Mouse (Mus musculus) lung, postnatal 36 days (tissue): ENCODE data around the gene Hoxa11.

Experiments used
- DNase-seq: peaks from one replicate; pipeline ENCODE4 v3.0.0; 2022; ENCODE audit warnings: mixed read lengths

The Hoxa11 gene

DNA sequence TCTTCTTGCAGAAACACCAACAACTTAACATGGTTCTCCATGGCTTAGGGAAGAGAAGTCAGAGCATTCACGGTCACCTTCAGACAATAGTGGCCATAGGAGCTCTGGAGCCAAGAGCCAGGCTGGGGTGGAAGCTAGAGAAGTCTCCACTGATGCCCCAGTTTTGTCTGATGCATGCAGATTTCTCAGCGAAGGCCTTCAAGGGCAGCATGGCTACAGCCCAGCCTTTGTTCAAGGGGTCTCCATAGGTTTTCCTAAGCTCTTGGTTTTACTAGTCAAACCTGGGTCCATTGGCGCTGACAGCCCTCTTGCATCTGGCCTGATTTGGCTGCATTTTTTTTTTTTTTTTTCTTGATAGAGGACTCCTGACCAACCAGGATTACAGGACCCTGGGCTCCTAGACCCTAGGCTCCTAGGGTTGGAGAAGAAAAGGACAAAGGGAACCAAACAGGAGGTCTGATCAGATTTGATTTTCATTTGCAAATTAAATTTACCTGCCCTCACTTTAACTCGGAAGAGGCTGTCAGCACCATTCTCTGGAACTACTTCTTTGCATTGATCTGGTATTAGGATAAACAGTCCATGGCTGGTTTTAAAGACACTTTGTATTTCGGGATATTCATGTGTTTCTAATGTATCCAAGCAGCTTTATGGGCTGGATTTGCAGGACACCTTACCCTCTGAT, 18.6 kb upstream of the Hoxa11 start:
- no peak for DNase-seq

DNA sequence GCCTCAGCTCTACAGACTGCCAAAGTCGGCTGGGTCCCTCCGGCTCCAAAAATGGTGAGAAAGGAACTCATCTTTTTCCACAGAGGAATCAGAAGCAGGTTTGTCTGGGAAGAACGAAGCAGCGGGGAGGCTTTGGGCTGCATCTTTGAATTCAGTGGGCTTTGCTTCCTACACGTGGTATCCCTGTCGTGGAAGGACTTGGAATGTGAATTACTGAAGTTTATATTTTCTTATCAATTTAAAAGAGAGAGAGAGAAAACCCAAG, 17.6 kb upstream of the Hoxa11 start:
- no peak for DNase-seq

DNA sequence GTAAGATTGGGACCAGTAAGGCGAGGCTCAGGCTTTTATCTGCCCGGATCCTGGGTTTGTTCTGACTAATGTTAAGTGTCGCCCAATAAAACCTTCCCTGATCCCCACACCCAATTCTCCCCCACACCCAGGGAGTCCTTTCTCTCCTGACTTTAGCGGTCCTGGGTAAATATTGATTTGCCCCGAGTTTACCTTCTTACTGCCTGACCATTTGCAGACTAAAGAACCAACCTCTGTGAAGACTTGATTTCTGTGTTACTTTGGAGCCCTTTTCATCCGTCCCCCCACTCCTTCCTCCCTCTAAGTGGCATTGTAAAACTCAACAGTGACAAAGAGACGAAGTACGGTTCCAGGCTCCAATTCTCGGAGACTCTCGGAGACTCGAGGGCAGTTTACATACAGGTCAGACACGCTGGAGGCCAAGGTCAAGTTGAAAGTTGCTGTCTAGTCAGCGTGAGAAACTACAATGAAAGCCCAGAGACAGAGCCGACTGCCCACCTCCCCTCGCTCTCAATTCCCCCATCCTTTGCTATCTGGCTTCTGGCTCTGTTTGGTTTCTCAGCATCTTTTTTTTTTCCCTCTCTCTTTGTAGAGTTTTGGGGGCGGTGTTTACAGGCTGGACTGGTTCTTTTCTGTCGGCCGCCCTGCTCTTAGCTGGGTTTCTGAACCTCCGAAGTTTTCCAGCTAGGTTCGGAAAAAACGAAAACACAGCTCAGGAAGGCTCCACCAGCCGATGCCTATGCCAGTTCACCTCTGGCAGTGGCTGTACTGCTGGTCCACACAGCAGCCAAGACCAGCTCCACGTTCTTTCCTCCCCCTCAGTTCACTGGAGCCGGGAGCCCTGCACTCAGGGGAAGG, 17.1 kb upstream of the Hoxa11 start:
- DNase-seq = no peak

DNA sequence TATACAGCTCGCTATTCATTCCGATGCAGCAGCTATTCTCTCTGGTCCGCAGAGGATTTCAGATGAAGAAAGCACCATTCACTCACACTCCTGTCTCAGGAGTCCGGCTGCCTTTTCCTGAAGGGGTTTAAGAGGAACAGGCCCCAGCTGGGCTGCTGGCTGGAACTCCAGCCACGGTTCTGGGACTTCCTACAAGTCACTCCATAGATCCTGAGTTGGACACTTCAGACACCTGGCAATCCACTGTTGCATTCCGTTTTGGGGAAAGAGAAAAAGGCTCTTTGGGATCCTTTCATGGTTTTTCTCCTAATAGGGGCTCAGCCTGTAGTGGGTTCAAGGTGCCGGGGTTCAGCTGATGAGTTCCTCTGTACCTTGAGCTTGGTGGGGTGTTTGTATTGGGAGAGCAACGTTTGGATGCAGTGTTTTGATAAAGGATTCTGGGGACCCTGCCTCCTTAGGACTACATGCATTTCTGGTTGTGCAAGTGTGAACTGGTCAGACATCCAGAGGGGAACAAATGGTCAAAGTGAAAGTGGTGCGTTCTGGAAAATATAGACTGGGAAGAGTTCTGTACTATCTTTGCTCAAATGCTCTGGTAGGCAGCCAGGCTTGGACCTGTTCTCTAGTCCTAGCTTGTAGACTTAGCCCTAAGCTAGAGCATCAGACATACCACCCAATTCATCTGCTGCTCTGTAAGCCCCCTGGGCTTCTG, 16.3 kb upstream of the Hoxa11 start:
- no peak for DNase-seq

DNA sequence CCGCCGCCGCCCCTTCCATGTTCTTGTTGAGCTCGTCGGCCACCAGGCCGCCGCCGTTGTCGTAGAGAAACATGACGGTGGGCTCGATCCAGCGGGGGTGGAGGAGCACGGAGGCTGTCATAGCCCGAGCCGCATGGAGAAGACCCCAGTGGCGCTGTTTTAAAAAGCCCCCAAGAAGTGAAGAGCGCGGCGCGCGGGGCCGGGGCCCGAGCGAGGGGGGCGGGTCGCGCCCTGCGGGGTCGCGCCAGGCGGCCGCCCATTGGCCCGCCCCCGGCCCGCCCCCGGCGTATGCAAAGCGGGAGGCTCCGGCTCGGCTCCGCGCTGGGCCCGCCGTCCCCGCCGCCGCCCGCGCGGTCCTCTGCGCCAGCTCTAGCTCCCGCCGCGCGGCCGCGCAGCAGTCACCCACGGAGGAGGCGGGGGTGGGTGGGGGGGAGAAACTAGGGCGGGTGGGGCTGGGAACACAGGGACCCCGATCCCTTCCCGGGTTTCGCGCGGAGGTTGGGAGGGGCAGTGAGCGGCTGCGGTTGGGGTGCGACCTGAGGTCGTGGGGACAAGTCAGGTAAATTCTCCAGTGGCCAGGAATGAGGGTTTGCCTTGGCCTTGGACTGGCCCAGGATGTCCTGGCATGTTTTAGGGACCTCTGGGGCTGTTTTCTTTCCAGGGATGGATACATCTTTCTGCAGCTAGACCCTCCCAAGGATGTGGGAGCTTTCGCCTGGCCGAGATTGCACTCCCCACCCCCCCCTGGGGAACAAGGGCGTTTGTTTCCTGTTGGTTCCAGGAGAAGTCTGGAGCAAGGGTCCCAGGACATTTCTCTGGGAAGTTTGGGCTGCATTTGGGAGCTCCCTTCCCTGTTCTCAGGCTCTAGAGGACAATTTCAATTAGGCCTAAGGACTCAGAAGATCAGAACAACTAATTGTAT, 15.3 kb upstream of the Hoxa11 start, which contains the start of gene Hoxa13:
TSS of gene Hoxa13 (minus strand) at position 227 of the 922 bp plus-strand sequence.
- DNase-seq = no peak

DNA sequence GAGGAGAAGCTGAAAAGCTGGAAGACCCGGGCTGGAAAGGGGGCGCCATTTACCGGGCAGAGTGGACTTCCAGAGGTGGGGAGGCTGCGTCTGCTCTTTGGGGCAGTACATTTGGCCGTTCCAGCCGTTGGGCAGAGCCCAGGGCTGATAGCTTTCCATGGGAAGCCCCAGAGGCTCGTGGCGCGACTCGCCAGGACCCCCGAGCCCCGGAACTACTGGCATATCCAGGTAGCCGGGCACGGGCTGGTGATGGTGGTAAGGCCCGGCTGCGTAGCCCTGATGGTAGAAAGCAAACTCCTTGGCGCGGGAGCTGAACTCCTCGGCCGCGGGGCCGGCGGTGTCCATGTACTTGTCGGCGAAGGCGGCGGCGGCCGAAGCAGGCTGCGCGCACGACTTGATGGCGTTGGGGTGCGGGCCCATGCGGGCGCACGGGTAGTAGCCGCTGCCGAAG, 14.2 kb upstream of the Hoxa11 start:
- DNase-seq = no peak

DNA sequence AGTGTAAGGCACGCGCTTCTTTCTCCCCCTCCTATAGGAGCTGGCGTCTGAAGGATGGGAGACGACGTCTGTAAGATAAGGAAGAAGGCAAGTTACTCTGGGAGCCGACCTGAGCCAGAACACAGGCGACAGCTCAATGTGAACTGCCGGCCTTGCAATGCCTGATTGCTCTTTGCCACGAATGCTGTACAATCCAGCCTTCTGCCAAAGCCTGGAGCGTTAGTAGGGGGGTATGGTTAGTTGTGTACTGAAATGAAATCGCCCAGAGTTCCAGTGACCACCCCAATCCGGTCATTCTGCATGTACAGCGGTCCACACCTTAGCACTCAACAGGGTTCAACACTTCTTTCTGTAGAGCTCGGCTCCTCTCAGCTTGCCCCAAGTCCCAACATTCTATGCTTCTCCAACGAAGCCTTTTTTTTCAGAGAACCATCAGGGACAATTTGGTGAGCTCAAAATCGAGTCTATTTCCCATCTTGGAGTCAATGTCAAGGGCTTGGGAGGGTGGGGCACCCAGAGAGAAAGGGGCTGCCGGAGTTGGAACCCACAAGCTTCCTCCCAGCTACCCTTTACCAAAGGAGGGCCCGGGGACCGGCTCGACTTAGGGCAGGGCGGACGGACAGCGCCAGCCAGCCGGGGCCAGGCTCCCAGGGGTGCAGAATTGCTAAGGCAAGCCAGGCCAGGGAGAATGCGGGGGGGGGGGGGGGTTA, 13.6 kb upstream of the Hoxa11 start:
- DNase-seq = no peak

DNA sequence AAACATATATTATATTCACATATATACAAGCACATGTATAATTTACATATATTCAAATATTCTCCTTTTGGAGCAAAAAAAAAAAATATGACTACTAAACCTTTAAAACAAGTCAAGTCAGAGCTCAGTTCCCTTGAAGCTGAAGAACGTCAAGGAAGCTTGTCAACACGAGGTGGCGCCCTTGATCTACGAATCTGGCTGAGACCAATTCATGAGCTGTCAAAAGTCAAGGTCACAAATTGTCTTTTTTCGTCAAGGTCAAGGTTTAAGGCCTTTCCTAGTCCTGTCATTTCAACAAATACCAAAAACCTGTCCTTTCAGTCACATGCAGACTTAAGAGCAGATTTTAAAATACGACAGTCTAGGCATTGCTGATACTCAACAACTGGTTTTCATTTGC, 11.3 kb upstream of the Hoxa11 start:
- peak; percentile 95 for DNase-seq

DNA sequence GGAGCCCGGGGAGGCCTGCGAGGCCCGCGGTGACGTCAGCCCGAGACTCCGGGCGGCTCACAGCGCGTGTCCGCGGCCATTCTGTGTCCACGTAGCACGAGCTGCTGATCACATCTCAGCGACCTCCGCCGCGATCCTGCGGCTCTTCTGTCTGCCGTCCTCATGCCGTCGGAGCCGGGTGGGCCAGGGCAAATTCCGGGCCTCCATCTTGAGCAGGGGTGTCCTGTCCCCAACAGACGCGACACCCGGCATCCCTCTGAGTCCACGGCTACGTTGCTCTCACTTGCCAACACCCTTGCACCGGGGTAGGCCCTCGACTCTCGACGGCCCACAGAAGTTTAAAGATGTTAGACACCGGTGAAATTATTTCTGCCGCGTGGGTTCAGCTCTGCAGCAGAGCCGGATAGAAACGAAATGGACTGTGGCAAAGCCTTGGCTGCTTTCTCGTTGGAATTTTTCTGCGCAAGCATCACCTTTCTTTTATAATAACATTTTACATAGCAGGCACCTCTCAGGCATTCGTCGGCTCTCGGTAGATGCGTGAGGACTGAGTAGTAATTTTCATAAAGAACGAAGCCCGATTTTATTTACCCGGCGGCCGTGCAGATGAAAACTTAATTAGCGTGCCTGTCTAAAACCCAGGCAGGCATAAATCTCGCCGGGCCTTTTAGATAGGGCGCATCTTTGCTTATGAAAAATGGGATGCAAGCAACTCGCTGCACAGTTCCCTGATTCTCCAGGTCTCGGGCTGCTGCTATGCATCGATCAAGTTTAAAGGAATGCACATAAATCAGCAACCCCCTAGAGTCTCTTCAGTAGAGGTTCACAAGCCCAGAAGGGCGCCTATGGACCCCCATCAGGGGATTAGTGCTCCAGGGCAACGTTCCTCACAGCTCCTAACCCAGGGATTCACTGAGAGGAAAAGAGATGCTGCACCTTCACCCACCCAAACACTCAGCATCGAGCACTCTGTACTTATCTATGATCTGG, 8.2 kb upstream of the Hoxa11 start:
- no peak for DNase-seq

DNA sequence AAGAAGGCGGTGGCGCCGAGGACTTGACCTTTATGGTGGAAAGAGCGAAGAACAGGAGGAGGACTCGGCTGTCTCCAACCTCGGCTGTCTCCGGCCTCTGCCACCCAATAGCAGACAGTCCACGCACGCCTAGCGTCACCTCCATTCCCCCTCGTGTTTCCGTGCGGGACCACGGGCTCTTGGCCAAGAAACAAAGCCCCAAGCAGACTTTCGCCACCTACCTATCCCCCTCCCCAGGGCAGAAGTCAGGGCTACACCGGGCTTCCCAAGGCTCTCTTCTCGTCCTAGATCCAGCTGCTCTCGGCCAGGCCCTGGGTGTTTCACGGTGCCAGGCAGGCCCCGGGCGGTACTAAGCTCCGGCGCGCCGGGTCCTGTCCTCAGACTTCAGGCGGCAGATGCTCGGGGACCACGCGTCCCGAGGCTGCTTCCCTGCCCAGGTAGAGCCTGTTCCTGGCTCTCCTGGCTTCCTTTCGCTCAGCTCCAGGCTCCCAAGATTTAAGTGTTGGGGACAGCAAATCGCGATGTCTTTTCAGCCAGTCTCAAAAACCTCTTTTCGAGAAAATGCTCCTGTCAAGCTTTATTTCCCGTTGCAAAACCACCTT, 7.3 kb upstream of the Hoxa11 start:
- no peak for DNase-seq

DNA sequence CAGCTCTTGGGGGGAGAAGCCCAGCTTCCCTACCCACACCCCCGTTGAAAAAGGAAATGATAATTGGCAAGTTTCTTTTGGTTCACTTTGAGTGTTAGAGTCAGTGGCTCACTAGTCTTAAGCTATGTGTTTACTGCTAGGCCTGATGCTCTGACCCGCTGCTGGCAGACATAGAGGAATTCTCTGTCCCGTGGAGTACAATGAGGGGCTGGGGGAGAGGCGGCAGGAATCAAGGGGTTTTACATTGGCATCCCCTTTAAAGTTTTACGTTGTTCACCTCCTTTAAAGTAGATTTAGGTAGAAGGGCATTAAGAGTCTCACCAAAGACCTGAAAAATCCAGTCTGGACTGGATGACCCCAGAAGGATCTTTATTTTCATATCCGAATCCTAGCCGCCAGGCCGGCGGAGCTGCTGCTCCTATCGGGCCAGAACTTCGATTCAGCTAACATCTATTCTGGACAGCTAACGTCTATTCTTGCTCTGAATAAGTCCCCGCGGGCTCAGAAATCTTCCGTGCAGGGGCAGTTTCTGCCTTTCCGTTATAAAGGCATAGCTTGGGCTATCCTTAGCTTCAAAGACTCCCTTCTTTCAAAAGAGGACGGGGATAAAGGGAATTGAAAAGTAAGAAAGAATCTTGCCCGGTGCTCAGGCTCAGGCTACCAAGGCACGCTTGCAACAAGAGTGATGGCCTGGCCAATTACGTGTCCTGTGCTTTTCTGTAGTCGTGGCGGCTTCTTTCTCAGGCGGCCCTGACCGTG, 6.6 kb upstream of the Hoxa11 start:
- DNase-seq = no peak

DNA sequence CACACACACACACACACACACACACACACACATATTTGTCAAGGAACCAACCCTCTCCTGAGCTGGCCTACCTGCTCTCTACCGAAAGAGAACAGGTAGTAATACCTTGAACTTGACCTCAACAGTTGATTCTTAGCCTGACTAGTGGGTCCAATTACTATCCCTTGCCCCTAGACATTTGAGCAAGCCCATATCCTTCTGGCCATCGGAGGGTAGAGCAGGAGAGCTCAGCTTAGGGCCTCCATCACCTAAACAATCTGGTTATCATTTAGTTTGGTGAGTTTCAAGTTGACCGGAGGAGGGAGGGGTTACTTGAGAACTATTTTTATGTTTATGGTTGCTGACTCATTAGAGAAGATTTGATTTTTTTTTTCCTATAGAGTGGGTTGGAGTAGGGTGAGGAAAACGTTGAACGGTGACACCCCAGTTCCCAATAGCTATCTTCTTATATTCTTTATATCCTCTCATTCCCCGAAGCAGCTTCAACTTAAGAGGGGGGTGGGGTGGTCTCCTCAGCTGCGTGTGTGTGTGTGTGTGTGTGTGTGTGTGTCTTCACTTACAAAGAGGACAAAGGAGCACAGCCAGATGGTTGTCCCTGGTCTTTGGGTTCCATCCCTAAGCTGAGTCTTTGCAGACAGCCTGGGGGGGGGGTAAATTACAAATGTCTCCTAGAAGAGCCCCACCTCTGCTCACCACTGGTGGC, 5.7 kb upstream of the Hoxa11 start:
- no peak for DNase-seq

DNA sequence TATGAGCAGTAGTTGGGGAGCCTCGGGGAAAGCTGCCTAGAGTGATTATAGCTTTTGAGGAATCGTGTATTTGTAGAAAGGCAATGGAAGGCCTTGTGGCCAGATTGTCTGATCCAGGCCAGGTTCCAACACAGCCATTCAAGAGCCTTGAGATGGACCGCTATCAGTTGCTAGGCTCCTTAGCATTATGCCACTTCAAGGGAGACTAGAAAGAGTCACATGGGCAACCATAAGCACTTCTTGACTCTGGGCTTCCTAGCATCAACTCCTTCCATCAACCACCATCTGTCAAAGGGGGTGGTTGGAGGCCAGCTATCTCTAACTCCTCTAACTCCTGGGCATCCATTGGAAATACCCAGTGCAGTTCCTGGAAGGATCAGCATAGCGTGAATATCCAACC, 4.2 kb upstream of the Hoxa11 start:
- no peak for DNase-seq

DNA sequence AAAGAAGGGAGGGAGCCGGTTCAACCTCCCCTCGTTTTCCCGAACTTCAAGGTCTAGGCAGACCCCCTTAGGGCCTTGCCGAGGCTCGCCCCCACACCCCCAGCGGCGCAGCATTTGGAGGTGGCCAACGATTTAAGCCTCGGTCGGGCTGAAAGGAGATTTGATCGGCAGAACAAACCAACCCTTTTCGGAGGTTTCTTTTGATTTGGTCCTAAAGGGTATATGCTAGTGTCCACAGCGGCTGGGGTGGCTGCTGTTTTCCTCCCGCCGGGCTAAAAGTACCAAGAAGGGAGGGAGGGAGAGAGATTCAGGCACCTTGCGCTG, 3.8 kb upstream of the Hoxa11 start:
- no peak for DNase-seq

DNA sequence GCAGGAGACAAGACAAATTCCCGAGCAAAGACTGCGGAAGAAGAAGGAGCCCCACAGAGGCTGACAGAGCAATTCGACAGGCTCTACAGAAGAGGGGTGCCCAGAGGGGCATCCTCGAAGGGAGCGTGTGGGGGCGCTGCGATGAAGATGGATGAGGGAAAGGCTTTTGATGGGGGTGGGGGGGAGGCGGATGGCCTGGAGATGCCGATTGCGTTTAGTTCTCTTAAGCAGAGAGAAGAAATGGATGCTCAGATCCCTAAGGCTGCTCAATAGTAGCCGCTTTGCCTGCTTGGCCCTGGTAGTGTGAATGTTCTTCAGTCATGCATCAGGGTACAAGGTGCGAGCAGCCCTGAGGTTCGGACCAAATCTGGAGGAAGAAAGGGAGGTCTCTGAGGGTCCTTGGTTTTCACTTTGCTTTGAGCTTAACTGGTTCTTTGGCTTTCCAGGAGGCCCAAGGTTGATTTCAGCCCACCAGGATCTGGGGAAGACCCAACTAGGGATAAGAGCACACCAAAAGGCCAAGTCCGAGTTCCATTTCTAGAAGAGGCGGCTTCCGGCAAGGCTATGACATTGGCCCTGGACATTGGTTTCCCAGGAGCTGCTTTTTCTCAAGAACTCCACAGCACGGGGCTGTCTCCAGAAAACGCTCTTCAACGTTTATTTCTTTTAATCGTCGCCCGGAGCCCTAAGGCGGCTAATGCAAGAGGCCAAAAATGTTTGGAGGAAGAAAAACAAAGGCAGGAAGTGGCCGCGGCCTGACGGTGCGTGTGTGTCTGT, 3.2 kb upstream of the Hoxa11 start:
- no peak for DNase-seq

DNA sequence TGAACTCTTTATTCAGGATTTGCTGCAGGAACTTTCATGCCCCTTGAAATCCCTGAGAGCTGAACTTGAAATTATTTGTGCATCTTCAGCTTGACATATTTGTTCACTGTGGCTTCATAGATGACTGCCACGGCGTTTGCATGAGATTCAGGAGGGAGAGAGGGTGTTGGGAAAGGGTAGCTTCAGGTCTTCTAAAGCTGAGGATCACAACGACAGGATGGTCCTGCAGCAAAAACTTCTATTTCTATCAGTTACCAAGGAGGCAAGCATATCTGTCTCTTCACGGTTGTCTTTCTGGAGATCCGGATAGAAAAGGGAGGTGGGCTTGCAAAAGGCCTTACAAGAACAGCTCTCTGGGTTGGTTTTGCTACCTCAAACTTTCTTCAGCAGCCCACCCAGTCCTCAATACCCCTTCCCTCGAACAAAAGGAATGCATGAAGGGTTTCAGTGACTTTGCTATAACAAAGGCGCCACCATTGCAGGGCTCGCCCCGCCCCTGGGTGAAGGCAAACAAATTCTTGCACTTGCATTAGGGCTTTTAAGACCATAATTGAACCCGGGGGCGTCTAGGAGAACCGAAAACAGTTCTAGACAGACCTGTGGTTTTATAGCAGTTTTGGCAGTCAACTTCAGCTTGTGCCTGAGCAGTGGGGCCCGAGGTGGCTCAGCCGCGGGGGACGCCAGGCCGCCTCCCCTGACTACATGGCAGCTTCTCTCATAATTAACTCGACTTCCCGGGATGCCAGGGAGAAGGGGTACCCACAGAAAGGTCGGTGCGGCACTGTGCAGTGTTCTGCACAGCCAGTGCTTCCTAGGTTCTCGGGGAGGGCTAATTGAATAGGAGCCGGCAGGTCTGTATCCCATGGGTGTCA, 2.4 kb upstream of the Hoxa11 start:
- DNase-seq = no peak

DNA sequence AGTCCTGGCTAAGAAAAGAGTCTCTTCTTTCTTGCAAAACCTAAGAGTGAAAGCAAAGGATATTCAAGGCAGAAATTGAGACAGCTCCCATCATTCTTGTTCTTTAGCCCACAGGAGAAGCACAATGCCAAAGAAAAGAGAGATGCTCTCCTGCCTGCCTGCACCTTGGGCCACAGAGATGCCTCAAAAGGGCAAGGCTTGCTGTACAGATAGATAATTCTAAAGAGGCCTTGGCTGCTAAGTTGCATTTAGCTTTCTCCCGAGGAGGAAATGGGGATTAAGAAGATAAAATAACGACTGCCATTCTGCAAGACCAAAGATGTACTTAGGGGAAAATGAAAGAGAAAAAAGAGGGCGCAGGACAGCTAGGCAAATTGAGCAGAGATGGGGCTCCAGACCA, 1.3 kb upstream of the Hoxa11 start:
- no peak for DNase-seq
